Mouse (Mus musculus) forebrain, embryonic 10.5 days (tissue): ENCODE measurements around the gene Vps9d1. TPM values are rescaled to one million over a fixed set of nuclear protein-coding genes. Genes with fewer than 3 reads are reported as not detected.
"Not testable (repeated sequence)": the region's sequence is repeated elsewhere in the genome, so short reads cannot be mapped to it uniquely, and the experiment has no call there.

Source experiments
- DNase-seq: peaks from one replicate; pipeline ENCODE4 v3.0.0-alpha.2; 2017; ENCODE audit warnings: low spot score; ENCODE audit errors: extremely low spot score
- H3K27ac ChIP-seq: fragments of 300-500 bp; sonication (generic); 2 replicates; pipeline ENCODE4 v1.5.1; 2016; ENCODE audit warnings: mild to moderate bottlenecking
- H3K27me3 ChIP-seq: fragments of 300-500 bp; sonication (generic); 2 replicates; pipeline ENCODE4 v1.6.1; 2016; ENCODE audit warnings: mild to moderate bottlenecking; ENCODE audit not compliant: poor library complexity, severe bottlenecking
- H3K36me3 ChIP-seq: fragments of 300-500 bp; sonication (generic); replicated peaks from 2 replicates; pipeline ENCODE4 v1.6.1; 2016; ENCODE audit warnings: mild to moderate bottlenecking, moderate library complexity
- H3K4me1 ChIP-seq: fragments of 300-500 bp; sonication (generic); 2 replicates; pipeline ENCODE4 v1.6.1; 2016
- H3K4me3 ChIP-seq: fragments of 300-500 bp; sonication (generic); 2 replicates; pipeline ENCODE4 v1.5.1; 2016; ENCODE audit warnings: mild to moderate bottlenecking, moderate library complexity
- H3K9me3 ChIP-seq: fragments of 300-500 bp; sonication (generic); 2 replicates; pipeline ENCODE4 v1.6.1; 2016; ENCODE audit warnings: mild to moderate bottlenecking, moderate library complexity
- WGBS: fragments of 180-500 bp; shearing (Covaris S2); methylation state at CpG from one replicate; pipeline ENCODE4 v1.1.7; 2016; 5-methylcytosine and 5-hydroxymethylcytosine counted together
- polyA plus RNA-seq: library from polyadenylated mRNA; unstranded; fragments of >200 nt; fragmentation: Nextera tagmentation; extraction: Ambion mirVana; gene quantifications from 2 replicates; pipeline ENCODE4 v1.2.1, GENCODE M21; 2016

Vps9d1 gene
- polyA plus RNA-seq, result 21.2 and 23.5 TPM in 2 replicates

- peaks cover 68% of the 10 kb centered on the region for H3K36me3 ChIP-seq
- peak within 1 kb of the TSS; percentile 94 for H3K4me3 ChIP-seq
- no peaks in the 10 kb centered on the region for H3K9me3 ChIP-seq
- H3K27ac ChIP-seq, result peak within 1 kb of the TSS; percentile 93
- under 1% methylated on average over 99 of the region's 99 CpGs for WGBS
- DNase-seq, result peak; percentile 86
- no peaks in the 10 kb centered on the region for H3K27me3 ChIP-seq
- H3K4me1 ChIP-seq, result peaks cover 40% of the 10 kb centered on the region
These were observed at the start of gene Vps9d1, which contains the start of gene Zfp276 for GRCm38 (mm10) chr8:123254099-123254885. Gene Vps9d1 (minus strand): TSS chr8:123254348. Gene Zfp276 (plus strand): TSS chr8:123254195.

GRCm38 (mm10) chr8:123298301-123298700 lies 44.2 kb upstream of the Vps9d1 start:
- WGBS, result 95% methylated on average over 11 of the region's 11 CpGs
- Histone ChIP-seq H3K4me3 (no peak overlapping the region), H3K4me1 (no peaks in the 10 kb centered on the region), H3K27ac (no peak overlapping the region), H3K27me3 (no peaks in the 10 kb centered on the region), H3K36me3 (peaks cover 94% of the 10 kb centered on the region), H3K9me3 (no peaks in the 10 kb centered on the region)
- no peak for DNase-seq

- H3K27me3 ChIP-seq, result no peaks in the 10 kb centered on the region
- DNase-seq, result no peak
- H3K9me3 ChIP-seq, result no peaks in the 10 kb centered on the region
- whole genome bisulfite sequencing, result 94% methylated on average over 2 of the region's 2 CpGs
- H3K4me3 ChIP-seq, result no peak overlapping the region
- peaks cover 97% of the 10 kb centered on the region for H3K36me3 ChIP-seq
- no peak overlapping the region for H3K27ac ChIP-seq
- H3K4me1 ChIP-seq, result no peaks in the 10 kb centered on the region
These were observed 38.6 kb upstream of the Vps9d1 start for GRCm38 (mm10) chr8:123292785-123293184.

- WGBS, result 92% methylated on average over 3 of the region's 3 CpGs
- DNase-seq, result no peak
- H3K4me1 ChIP-seq, result no peaks in the 10 kb centered on the region
- H3K27ac ChIP-seq, result no peak overlapping the region
- H3K27me3 ChIP-seq, result no peaks in the 10 kb centered on the region
- H3K9me3 ChIP-seq, result no peaks in the 10 kb centered on the region
- H3K36me3 ChIP-seq, result peaks cover 97% of the 10 kb centered on the region
- H3K4me3 ChIP-seq, result no peak overlapping the region
These were observed 38.1 kb upstream of the Vps9d1 start for GRCm38 (mm10) chr8:123292281-123292680.

GRCm38 (mm10) chr8:123291716-123292115 lies 37.6 kb upstream of the Vps9d1 start:
- H3K4me3 ChIP-seq, result no peak overlapping the region
- H3K4me1 ChIP-seq, result no peaks in the 10 kb centered on the region
- H3K9me3 ChIP-seq, result no peaks in the 10 kb centered on the region
- H3K36me3 ChIP-seq, result peaks cover 97% of the 10 kb centered on the region
- DNase-seq, result no peak
- 90% methylated on average over 8 of the region's 8 CpGs for WGBS
- no peak overlapping the region for H3K27ac ChIP-seq
- H3K27me3 ChIP-seq, result no peaks in the 10 kb centered on the region

- Histone ChIP-seq H3K4me3 (no peak overlapping the region), H3K27ac (no peak overlapping the region), H3K9me3 (no peaks in the 10 kb centered on the region), H3K4me1 (no peaks in the 10 kb centered on the region), H3K27me3 (no peaks in the 10 kb centered on the region), H3K36me3 (peaks cover 97% of the 10 kb centered on the region)
- WGBS, result 97% methylated on average over 8 of the region's 8 CpGs
- no peak for DNase-seq
These were observed 36.5 kb upstream of the Vps9d1 start for GRCm38 (mm10) chr8:123290679-123291078.

GRCm38 (mm10) chr8:123290166-123290565 lies 36.0 kb upstream of the Vps9d1 start:
- Histone ChIP-seq H3K9me3 (no peaks in the 10 kb centered on the region), H3K36me3 (peaks cover 97% of the 10 kb centered on the region), H3K27ac (no peak overlapping the region), H3K4me1 (no peaks in the 10 kb centered on the region), H3K4me3 (no peak overlapping the region), H3K27me3 (no peaks in the 10 kb centered on the region)
- DNase-seq, result no peak
- 82% methylated on average over 4 of the region's 4 CpGs for WGBS

- no peaks in the 10 kb centered on the region for H3K4me1 ChIP-seq
- no peak overlapping the region for H3K4me3 ChIP-seq
- no peaks in the 10 kb centered on the region for H3K27me3 ChIP-seq
- H3K36me3 ChIP-seq, result peaks cover 95% of the 10 kb centered on the region
- H3K27ac ChIP-seq, result no peak overlapping the region
- 97% methylated on average over 17 of the region's 17 CpGs for WGBS
- H3K9me3 ChIP-seq, result no peaks in the 10 kb centered on the region
- no peak for DNase-seq
These were observed 33.2 kb upstream of the Vps9d1 start for GRCm38 (mm10) chr8:123287362-123287761.

GRCm38 (mm10) chr8:123284493-123284892 lies 30.3 kb upstream of the Vps9d1 start:
- Histone ChIP-seq H3K4me3 (no peak overlapping the region), H3K9me3 (no peaks in the 10 kb centered on the region), H3K27ac (no peak overlapping the region), H3K36me3 (peaks cover 94% of the 10 kb centered on the region), H3K4me1 (no peaks in the 10 kb centered on the region), H3K27me3 (no peaks in the 10 kb centered on the region)
- WGBS, result 92% methylated on average over 5 of the region's 5 CpGs
- no peak for DNase-seq

- 92% methylated on average over 7 of the region's 7 CpGs for WGBS
- no peaks in the 10 kb centered on the region for H3K4me1 ChIP-seq
- no peaks in the 10 kb centered on the region for H3K27me3 ChIP-seq
- H3K36me3 ChIP-seq, result peaks cover 92% of the 10 kb centered on the region
- no peak overlapping the region for H3K4me3 ChIP-seq
- DNase-seq, result no peak
- H3K27ac ChIP-seq, result no peak overlapping the region
- H3K9me3 ChIP-seq, result no peaks in the 10 kb centered on the region
These were observed 29.8 kb upstream of the Vps9d1 start for GRCm38 (mm10) chr8:123283991-123284390.

- not testable (repeated sequence) for DNase-seq, H3K27me3 ChIP-seq, H3K4me1 ChIP-seq, H3K27ac ChIP-seq, H3K4me3 ChIP-seq, H3K9me3 ChIP-seq
- peaks cover 92% of the 10 kb centered on the region for H3K36me3 ChIP-seq
- WGBS, result 89% methylated on average over 6 of the region's 6 CpGs
These were observed 28.8 kb upstream of the Vps9d1 start for GRCm38 (mm10) chr8:123282994-123283393.

GRCm38 (mm10) chr8:123280302-123281094 lies 26.4 kb upstream of the Vps9d1 start:
- 88% methylated on average over 13 of the region's 13 CpGs for WGBS
- no peak overlapping the region for H3K27ac ChIP-seq
- DNase-seq, result no peak
- H3K9me3 ChIP-seq, result no peaks in the 10 kb centered on the region
- no peak overlapping the region for H3K4me3 ChIP-seq
- no peaks in the 10 kb centered on the region for H3K4me1 ChIP-seq
- H3K27me3 ChIP-seq, result no peaks in the 10 kb centered on the region
- peaks cover 88% of the 10 kb centered on the region for H3K36me3 ChIP-seq

GRCm38 (mm10) chr8:123279828-123280227 lies 25.7 kb upstream of the Vps9d1 start:
- H3K4me1 ChIP-seq, result no peaks in the 10 kb centered on the region
- DNase-seq, result no peak
- H3K4me3 ChIP-seq, result no peak overlapping the region
- no peak overlapping the region for H3K27ac ChIP-seq
- peaks cover 88% of the 10 kb centered on the region for H3K36me3 ChIP-seq
- no peaks in the 10 kb centered on the region for H3K9me3 ChIP-seq
- H3K27me3 ChIP-seq, result no peaks in the 10 kb centered on the region
- 95% methylated on average over 4 of the region's 4 CpGs for WGBS
